Mouse (Mus musculus) adipocyte (in vitro differentiated cells): ENCODE measurements around the gene Ube2z.

Experiments used
- DNase-seq: peaks from one replicate; pipeline ENCODE4 v3.0.0-alpha.2; 2016; ENCODE audit warnings: low spot score

The Ube2z gene

GRCm38 (mm10) chr11:96006852-96007515, 58.2 kb downstream of the Ube2z start:
- no peak for DNase-seq

- DNase-seq = no peak
These were observed 58.8 kb downstream of the Ube2z start for GRCm38 (mm10) chr11:96006367-96006851.

GRCm38 (mm10) chr11:96005403-96006271, 59.6 kb downstream of the Ube2z start, which contains the start of gene Igf2bp1:
Gene Igf2bp1 (minus strand): TSS chr11:96005940.
- peak; percentile 67 for DNase-seq

- DNase-seq = peak; percentile 29
These were observed 60.3 kb downstream of the Ube2z start for GRCm38 (mm10) chr11:96004793-96005402.

- DNase-seq = peak; percentile 58
These were observed 61.0 kb downstream of the Ube2z start for GRCm38 (mm10) chr11:96003969-96004792.

- DNase-seq = peak; percentile 27
These were observed 61.9 kb downstream of the Ube2z start for GRCm38 (mm10) chr11:96003100-96003900.
